Mouse (Mus musculus) cortical plate, adult 2 months (tissue): Measurements from ENCODE around the gene Itga9. TPM values are rescaled to one million over a fixed set of nuclear protein-coding genes. Genes with fewer than 3 reads are reported as not detected.

Experiments
- H3K27ac ChIP-seq: fragments of 200-500 bp; 2 replicates; pipeline ENCODE4 v1.5.1; 2012; ENCODE audit warnings: low read length, control low read depth, inconsistent platforms; ENCODE audit not compliant: insufficient read depth
- H3K4me1 ChIP-seq: fragments of 200-500 bp; 2 replicates; pipeline ENCODE4 v1.6.1; 2011; ENCODE audit warnings: low read length; ENCODE audit not compliant: control insufficient read depth, insufficient read depth
- H3K4me3 ChIP-seq: fragments of 200-500 bp; 2 replicates; pipeline ENCODE4 v1.5.1; 2011; ENCODE audit warnings: mild to moderate bottlenecking, low read length, control low read depth; ENCODE audit not compliant: insufficient read depth
- CTCF ChIP-seq: fragments of 200-500 bp; IDR thresholded peaks from 2 replicates; pipeline ENCODE4 v1.5.1; 2011; ENCODE audit warnings: mild to moderate bottlenecking, control low read depth, low read length; ENCODE audit not compliant: insufficient read depth; ENCODE audit errors: extremely low read depth
- POLR2A ChIP-seq: fragments of 200-500 bp; IDR thresholded peaks from 2 replicates; pipeline ENCODE4 v1.6.1; 2011; ENCODE audit warnings: mild to moderate bottlenecking, low read length, control low read depth; ENCODE audit not compliant: insufficient read depth; ENCODE audit errors: extremely low read depth
- polyA plus RNA-seq: library from polyadenylated mRNA; depleted of rRNA; stranded (reverse); fragments of >200 nt; gene quantifications from 2 replicates; pipeline ENCODE4 v1.2.3, GENCODE M21; 2012

Itga9 gene
- polyA plus RNA-seq, 1 experiment: 2.5 TPM

DNA sequence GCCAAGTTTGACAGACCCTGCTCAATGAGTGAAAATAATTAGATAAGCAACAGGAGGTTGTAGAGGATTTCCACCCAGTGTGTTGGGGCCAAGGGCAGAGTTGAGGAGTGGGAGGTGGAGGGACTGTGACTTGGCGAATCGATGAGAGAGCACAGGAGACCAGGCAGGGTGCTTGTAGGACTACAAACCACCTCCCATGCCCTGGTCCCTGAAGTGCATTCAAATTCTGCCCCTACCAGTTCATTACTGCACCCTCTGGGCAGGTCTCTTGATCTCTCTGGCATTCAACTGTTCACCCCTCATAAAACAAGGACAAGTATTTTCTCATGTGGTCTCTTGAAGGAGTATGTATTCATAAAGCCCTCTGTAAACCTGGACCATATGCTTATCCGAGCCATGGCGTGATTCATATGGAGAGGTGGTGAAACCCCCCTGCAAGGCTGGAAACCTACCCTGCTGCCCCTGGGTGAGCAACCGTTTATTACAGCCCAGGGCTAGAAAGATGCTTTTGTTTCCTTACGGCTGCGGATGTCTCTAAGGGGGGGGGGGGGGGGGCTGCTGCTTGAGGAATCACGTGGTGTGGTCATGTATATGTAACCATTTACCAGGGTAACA lies 143.0 kb downstream of the Itga9 start:
- TF ChIP-seq POLR2A (no peak), CTCF (no peak)
- no peak overlapping the region for H3K4me3 ChIP-seq
- no peaks in the 10 kb centered on the region for H3K4me1 ChIP-seq
- no peak overlapping the region for H3K27ac ChIP-seq

DNA sequence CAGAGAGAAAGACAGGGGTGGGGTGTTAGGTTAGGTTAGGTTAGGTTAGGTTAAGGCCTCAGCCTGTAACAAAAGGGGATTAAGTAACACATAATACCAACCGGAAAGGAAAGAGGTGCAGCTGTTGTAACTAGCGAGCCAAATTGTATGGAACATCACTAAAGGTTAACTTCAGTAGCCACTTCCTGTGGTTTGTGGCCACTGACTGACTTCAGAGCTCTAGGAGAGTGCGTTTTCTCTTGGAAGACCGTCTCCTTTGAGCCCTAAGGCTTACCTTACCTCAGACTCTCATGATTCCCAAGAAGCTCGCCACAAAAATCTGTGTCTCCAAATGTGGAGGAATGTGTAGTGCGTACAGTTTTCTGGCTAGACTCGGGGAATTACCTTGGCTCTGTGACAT lies 144.3 kb downstream of the Itga9 start:
- Histone ChIP-seq H3K4me3 (no peak overlapping the region), H3K4me1 (no peaks in the 10 kb centered on the region), H3K27ac (no peak overlapping the region)
- TF ChIP-seq CTCF: no peak
- TF ChIP-seq POLR2A: no peak

DNA sequence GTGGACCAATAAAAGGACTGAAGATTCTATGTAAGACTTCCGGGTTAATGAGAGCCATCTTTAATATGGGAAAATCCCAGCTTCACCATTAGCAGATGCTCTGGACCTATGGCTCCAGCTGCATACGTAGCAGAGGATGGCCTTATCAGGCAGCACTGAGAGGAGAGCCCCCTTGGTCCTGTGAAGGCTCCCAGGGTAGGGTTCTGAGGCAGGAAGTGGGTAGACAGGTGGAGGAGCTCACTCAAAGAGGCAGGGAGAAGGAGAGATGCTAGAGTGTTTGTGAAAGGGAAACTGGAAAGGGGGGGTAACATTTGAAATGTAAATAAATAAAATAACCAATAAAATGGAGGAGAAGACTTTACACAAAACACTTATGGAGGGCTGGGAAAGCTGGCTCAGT lies 145.9 kb downstream of the Itga9 start:
- H3K27ac ChIP-seq: no peak overlapping the region
- no peak overlapping the region for H3K4me3 ChIP-seq
- no peaks in the 10 kb centered on the region for H3K4me1 ChIP-seq
- TF ChIP-seq CTCF: no peak
- TF ChIP-seq POLR2A: no peak

DNA sequence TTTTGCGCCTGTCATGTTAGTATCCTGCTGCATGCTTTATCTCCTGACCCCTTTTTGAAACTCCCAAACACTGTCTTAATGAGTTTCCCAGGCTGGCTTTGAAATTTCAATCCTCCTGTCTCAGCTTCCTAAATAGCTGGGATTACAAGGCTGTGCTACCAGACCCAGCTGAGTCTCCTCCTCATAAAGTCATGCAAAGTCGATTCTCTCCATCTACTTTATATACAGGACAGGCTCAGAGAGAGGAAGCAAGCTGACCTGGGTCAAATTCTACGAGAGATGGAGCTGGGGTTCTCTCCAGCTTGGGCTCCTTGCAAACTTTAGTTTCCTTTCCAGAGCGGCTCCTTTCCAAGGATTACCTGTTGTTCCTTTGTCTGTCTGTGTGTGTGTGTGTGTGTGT lies 153.0 kb downstream of the Itga9 start:
- no peak for TF ChIP-seq CTCF
- TF ChIP-seq POLR2A: no peak
- Histone ChIP-seq H3K4me3 (no peak overlapping the region), H3K4me1 (peaks cover 2% of the 10 kb centered on the region; the same call in 1 of the 2 replicates), H3K27ac (no peak overlapping the region)

DNA sequence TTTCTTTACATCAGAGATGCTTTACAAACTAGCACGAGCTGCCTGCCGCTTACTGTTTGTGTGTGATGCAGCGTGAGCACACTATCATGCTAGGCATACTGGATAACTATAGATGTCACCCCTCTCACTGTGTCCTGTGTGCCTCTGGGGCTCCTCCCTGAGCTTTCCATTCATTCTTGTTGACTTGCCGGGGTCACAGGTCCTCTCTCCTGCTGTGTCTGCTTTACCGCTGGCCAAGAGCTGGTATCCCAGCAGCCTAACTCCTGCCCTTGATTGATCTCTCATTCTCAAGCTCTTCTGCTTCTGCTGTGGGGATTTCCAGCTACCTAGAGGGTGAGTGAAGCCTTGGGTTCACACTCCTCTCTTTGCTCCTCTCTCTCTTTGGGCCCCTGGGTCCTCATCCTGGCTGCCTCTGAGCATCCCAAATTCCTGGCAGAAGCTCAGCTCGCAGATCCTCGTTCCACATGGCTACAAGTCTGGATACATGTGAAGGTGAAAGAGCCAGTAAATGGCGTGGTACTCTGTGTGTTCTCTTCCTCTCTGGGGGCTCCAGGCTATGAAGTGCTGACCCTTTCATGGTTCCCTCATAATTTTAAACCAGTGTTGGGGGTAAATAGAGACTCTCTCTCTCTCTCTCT lies 155.6 kb downstream of the Itga9 start:
- no peak overlapping the region for H3K27ac ChIP-seq
- TF ChIP-seq CTCF (no peak), POLR2A (no peak)
- peaks cover 2% of the 10 kb centered on the region; the same call in 1 of the 2 replicates for H3K4me1 ChIP-seq
- H3K4me3 ChIP-seq: no peak overlapping the region

DNA sequence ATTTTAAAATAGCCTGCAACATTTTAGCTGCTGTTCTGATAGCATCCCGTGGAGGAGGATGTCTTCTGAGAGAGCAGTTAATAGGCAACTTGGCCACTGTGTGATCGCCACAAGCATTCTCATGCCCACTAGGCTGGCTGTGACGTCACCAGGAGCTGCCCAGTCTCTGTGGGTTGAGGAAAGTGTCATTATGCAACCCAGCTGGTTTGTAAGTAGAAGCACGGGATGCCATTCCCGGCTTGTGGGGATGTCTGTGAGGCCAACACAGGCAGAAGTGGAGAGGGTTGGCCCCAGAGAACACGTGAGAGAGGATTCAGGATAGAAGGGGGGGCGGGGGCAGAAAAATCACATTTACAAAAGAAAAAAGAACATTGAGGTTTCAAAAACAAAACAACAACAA lies 156.3 kb downstream of the Itga9 start:
- TF ChIP-seq CTCF (no peak), POLR2A (no peak)
- Histone ChIP-seq H3K4me1 (peaks cover 2% of the 10 kb centered on the region; the same call in 1 of the 2 replicates), H3K4me3 (no peak overlapping the region), H3K27ac (no peak overlapping the region)

DNA sequence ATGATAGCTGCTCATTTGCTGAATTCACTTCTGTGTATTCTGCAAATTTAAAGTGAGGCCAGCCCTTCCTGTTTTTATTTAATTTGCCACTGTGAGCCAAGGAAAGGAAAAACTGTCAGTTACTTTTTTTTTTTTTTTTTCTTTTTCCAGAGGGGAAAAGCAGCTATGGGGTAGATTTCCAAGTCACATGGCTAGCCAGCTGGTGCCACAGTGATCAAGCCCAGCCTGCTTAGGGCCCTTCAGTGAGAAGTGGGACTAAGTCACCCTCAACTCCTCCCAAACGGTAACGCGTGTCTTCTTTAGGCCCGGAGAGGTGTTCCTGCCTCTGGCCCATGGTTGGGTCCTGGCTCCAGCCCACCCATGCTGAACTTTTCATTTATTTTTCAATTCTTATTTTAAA lies 156.7 kb downstream of the Itga9 start:
- Histone ChIP-seq H3K4me3 (no peak overlapping the region), H3K4me1 (peaks cover 2% of the 10 kb centered on the region; the same call in 1 of the 2 replicates), H3K27ac (no peak overlapping the region)
- no peak for TF ChIP-seq CTCF
- TF ChIP-seq POLR2A: no peak

DNA sequence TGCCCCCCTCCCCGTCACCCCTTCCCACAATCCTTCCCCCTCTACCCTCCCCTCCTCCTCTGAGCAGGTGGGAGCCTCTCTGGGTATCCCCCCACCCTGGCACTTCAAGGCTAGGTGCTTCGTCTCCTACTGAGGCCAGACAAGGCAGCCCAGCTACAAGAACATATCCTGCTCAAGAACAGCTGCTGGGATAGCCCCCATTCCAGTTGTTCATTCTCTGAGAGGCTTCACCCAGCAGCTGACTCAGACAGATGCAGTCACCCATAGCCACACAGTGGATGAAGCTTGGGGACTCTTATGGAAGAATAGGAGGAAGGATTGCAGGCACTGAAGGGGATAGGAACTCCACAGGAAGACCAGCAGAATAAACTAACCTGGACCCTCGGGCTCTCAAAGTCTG lies 157.2 kb downstream of the Itga9 start:
- Histone ChIP-seq H3K27ac (no peak overlapping the region), H3K4me3 (no peak overlapping the region), H3K4me1 (peaks cover 2% of the 10 kb centered on the region; the same call in 1 of the 2 replicates)
- TF ChIP-seq POLR2A: no peak
- TF ChIP-seq CTCF: no peak

DNA sequence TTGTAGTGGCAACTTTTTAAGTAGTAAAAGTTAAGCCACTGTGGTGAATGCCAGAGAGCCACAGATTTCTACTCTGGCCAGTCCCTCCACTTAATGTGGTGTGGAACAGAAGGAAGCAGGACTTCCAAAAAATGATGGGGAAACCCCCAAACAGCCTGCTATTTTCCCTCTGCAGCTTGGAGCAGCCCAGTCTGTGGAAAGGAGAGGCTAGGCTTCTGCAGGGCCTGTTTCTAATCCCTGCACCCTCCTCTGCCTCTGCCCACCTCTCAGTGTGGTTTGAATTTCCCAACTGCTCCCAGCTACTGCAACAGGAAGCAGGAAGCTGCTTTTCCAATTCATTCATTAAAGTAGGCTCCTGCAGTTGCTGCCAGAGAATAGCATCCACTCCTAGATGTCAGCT lies 158.6 kb downstream of the Itga9 start:
- TF ChIP-seq CTCF: no peak
- TF ChIP-seq POLR2A: no peak
- no peak overlapping the region for H3K4me3 ChIP-seq
- H3K4me1 ChIP-seq: peaks cover 2% of the 10 kb centered on the region; the same call in 1 of the 2 replicates
- no peak overlapping the region for H3K27ac ChIP-seq

DNA sequence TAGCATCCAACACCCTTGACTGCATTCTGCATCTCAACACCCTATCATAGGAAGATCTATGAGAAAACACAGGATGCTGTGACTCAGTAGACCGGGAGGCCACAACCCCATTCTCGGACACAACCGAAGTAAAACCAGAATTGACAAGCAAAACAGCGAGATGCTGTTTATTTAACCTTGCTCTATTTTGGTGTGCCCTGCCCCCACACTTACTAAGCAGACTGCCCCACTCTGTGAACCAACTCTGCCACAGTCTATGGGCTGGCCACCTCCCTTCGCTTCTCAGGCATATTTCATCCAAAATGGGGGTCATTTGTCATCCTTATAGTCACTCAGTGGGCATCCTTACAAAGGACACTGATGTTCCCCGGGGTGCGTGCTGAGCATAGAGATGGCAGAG lies 160.5 kb downstream of the Itga9 start:
- no peak for TF ChIP-seq CTCF
- no peak for TF ChIP-seq POLR2A
- Histone ChIP-seq H3K4me1 (peaks cover 2% of the 10 kb centered on the region; the same call in 1 of the 2 replicates), H3K4me3 (no peak overlapping the region), H3K27ac (no peak overlapping the region)

DNA sequence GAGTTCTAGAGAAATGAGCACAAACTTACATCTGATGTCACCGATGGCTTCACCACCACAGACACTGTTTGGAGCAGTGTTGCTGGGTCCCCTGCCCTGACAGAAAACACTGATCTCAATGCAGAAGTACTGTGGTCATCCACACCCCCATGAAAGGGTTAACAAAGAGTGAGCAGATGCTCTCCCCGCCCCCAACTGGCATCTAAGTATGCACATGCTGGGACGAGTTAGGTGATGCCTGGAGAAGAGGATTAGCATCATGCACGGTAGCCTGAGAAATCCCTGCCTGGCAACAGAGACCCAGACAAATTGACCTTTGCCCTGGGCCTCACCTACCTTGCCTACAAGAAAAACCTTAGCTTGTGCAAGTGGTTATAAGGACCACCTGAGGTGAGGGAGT lies 162.1 kb downstream of the Itga9 start:
- Histone ChIP-seq H3K27ac (no peak overlapping the region), H3K4me1 (no peaks in the 10 kb centered on the region), H3K4me3 (no peak overlapping the region)
- TF ChIP-seq CTCF: no peak
